Mouse (Mus musculus) gastrocnemius, adult 18-20 months (tissue): ENCODE data around the gene Soat2. TPM values are rescaled to one million over a fixed set of nuclear protein-coding genes. Genes with fewer than 3 reads are reported as not detected.

Experiments used
- DNase-seq: peaks from one replicate; pipeline ENCODE4 v3.0.0; 2021; ENCODE audit warnings: low spot score
- long read RNA-seq, 2 experiments: library from polyadenylated mRNA; stranded (forward); transcript quantifications; one replicate each; pipeline ENCODE4 v2.0.0; 2021
- total RNA-seq, 2 experiments: library from RNA; stranded (reverse); gene quantifications; 2 replicates each; pipeline ENCODE4 v1.2.3; 2021

The Soat2 gene
- total RNA-seq: under 1 TPM in 1 of 2 experiments, not detected in 1; 0.09 TPM
- long read RNA-seq, experiment 1: 0 reads
- long read RNA-seq, experiment 2: 0 reads

DNA sequence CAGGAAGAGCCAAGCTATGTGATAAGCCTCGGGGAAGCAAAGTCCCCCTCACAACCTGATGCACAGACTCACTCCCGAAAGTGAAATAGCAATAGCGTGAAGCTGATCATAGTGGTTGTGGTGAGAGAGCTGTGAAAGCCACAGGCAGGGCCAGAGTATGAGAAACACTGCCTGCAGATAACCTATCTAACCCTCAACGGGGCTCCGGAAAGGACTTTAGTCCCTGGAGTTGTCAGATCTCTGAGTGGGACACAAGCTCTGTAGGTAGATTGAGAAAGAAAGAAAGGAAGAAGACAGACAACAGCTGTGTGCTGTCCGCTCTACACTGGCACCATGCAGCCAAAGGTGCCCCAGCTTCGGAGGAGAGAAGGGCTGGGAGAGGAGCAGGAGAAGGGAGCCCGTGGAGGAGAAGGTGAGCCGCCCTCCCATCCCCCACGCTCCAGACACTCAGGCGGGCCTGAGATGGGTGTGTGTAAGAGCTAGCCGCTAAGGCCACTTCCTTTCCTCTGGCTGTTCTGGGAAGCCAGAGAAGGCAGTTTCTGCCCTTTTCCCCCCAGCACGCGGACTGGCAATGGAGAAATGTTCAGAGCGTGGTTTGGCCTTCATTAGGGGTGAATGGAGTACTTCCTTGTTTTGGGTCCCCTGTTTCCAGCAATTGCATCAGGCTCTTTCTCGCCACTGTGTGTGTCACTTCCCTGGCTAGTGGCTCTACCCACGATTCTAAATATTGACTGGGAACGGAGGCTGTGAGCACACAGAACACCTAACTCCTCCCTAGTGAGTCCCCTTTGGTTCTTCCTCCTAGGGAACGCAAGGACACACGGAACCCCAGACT is at the start of gene Soat2:
Gene Soat2 (plus strand): TSS at position 226 of the 835 bp plus-strand sequence.
- no peak for DNase-seq

- DNase-seq: peak; percentile 53
These were observed 49.2 kb upstream of the Soat2 start for GRCm38 (mm10) chr15:102100996-102101671.

- peak; percentile 66 for DNase-seq
These were observed 48.4 kb upstream of the Soat2 start for GRCm38 (mm10) chr15:102101672-102102541.

- peak; percentile 78 for DNase-seq
These were observed 47.7 kb upstream of the Soat2 start for GRCm38 (mm10) chr15:102102548-102103121.

DNA sequence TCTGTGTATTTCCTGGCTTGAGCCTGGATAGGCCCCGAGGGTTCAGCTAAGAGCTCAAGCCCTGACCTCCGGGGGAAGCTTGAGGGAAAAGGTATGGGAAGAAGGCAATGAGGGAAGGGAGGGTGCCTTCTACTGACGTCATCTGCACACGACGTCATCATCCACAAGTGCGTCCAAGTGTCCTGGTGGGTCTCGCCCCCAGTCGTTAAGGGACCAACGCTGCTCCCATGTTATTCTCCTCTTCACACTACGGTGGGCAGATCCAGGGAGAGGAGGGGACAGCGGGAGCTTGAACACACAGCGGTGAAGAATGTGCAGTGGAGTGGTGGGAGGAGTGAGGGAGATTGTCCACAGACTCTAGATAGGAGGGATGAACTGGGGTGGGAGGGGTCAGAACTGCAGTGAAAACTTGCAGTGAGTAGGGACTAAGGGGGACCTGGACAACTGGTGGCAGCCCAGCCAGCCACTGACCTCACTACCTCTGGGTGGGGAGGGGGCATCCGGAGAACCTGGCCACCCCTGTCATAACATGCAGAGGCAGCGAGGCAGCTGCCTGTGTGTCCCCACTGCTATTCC is 46.9 kb upstream of the Soat2 start:
- DNase-seq: peak; percentile 73

DNA sequence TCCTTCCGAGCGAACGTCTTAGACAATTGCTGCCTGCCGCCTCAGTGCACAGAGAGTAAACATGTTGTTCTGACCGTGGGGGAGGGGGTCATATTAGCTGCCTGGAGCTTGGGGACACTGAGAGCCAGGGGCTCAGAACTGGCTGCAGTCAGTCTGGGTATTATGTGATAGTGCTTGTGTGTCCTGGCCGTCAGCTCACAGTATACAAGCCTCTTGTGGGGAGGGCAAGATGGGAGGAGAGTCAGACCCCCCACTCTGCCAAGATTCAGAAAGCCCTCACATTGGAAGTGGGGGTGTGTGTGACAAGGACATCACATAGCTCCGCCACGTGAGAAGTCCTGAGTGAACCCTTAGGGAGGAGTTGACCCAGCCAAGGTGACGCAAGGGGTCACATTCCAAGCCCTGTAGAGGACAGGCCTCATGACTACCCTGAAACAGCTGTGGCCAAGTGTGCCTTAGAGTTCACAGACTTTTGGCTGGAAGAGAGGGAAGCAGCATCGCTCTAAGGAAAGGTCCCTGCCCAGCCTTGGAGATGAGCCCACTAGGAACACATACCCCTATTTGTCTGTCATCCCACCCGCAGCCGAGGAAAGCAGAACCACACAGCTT is 46.3 kb upstream of the Soat2 start:
- peak; percentile 95 for DNase-seq

GRCm38 (mm10) chr15:102105360-102105759 is 45.0 kb upstream of the Soat2 start:
- DNase-seq: peak; percentile 88

DNA sequence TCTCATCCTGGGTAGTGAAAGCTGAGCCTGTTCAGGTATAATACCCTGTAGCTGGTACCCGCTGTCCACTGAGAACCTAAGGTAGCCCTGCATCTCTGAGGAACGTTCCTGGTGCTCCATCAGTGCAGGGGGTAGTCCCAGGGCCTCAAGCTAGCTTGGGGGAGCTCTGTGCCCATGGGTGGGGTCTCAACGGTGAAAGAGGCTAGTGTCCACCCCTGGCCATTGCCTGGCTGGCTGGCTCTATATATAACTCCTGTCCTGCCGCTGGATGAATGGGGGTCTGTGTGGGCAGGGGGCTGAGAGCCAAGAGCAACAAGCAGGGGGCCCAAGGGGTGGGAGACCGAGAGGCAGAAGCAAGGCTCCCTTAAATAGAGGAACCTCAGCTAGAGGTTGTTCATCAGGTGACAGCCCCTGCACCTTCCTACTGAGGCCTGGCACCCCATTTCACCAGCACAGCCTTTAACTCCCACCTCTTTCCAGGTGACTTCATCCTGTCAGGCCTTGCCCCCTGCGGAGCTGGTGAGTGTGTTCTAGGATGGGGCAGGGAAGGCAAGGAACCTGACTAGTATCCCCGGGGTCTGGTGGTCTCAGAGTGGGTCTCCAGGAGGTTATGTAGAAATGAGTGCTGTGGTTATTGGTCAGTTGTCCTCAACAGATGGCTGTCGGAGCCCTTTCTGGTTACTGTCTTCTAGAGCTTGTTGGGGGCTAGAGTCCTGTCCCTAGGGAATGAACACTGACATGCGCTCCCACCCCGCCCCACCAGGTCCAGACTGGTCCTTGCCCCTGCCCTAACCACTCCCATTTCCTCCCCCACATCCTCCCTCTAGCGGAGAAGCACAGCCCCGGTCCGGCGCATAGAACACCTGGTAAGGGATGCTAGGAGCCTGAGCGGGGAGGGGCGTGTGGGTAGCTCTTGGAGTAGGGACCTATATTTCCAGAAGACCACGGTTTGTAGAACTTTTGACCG is 44.3 kb upstream of the Soat2 start:
- DNase-seq: peak; percentile 39

DNA sequence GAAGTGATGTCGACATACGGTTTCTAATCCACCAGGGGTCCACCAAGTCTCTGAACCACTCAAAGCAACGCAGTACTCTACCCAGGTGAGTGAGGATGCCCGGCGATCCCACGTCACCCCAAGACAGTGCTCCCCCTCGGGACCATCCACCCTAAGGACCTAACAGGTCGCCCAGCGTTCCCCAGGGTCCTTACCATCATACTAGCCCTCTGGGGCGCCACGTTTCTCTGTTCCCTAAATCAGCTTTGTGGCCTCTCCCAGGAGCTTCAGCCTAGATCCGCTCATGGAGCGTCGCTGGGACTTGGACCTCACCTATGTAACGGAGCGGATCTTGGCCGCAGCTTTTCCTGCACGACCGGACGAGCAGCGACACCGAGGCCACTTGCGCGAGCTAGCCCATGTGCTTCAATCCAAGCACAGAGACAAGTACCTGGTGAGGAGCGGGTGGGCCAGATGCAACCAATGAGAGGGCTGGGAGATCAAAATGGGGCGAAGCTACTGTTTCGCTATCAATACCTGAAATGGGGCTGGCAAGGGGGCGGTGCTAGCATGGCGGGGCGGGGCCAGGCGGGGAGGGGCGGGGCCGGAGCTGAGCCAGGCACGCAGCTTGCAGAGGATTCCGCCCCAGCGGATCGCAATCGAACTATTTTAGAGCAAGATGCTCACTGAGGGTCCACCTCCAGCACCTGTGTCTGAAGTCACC is 43.4 kb upstream of the Soat2 start:
- DNase-seq: no peak

GRCm38 (mm10) chr15:102107689-102108573 is 42.4 kb upstream of the Soat2 start:
- DNase-seq: peak; percentile 70

DNA sequence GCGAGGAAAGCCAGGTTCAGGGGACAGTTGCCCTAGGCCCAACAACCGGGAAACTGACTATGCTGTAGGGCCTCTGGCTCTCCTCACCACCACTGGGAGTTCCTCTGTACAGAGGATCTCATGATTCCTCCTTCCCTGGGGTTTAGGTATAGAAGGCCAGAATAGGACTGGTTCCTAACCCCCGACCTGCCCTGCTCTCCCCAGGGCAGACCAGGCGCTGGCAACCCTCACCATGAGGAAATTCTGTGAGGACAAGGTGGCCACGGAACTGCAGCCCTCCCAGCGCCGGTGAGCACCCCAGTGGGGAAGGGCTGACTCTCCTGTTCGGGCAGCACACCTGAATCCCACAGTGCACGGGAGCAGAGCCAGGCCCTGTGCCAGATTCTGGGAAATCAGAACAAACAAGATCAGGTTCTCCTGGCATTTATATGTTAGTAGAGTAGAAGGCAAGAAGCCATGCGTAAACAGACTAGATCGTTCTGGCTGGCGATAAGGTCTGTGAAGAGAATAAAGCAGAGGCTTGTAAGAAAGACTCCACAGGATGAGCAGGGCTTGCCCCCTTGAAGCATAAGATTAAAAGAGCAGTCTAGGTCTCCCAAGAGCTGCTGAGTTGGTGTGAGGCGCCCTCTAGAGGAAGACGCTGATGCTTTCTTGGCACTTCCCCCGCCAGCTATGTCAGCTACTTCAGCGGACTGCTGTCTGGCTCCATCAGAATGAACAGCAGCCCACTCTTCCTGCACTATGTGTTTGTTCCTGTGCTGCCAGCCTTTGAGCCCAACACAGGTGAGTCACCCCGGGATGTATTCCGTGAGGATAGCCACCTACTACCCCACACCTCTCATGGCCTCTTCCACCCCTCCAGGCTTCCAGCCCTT is 41.4 kb upstream of the Soat2 start:
- peak; percentile 87 for DNase-seq

DNA sequence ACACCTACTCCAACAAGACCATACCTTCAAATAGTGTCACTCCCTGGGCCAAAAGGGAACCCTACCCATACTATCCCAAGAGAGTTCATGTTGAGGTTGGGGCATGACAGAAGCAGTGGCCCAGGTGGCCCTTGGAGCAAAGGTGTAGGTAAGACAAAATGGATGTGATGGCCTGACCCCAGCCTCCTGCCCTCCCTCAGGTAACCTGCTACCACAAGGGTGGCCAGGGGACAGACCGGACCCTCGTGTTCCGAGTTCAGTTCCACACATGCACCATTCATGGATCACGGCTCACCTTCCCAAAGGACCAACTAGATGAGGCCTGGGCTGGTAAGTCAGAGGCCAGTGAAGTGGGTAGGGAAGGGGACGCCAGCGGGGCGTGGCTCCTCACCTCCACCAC is 40.1 kb upstream of the Soat2 start:
- no peak for DNase-seq

DNA sequence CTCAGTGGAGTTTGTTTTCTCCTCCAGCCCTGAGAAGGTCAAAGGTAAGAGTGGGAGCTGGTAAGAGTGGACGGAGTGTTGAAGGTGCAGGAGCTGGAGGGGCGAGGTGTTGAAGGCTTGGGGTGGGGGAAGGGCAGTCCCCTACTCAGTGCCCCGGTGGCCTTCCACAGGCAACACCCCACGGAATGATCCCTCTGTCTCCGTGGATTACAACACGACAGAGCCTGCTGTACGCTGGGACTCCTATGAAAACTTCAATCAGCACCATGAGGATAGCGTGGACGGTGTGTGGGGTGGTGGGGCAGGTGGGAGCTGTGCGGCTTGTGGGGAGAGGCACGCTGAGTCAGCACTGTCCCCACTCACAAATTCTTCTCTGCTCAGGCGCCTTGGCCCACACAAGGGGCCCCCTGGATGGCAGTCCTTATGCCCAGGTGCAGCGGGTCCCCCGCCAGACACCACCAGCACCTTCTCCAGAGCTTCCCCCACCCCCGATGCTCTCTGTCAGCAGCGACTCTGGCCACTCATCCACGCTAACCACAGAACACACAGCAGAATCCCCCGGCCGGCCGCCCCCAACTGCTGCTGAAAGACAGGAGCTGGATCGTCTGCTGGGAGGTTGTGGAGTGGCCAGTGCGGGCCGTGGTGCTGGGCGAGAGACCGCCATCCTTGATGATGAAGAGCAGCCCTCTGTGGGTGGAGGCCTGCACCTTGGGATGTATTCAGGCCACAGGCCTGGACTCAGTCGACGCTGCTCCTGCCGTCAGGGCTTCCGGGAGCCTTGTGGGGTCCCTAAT is 39.4 kb upstream of the Soat2 start:
- DNase-seq: no peak

DNA sequence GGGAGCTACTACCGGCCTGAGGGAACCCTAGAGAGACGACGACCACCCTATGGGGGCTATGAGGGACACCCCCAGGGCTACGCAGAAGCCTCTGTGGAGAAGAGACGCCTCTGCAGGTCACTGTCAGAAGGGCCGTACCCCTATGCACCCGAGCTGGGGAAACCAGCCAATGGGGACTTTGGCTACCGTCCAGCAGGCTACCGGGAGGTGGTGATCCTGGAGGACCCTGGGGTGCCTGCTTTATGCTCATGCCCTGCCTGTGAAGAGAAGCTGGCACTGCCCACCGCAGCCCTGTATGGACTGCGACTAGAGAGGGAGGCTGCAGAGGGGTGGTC is 38.9 kb upstream of the Soat2 start:
- DNase-seq: no peak

DNA sequence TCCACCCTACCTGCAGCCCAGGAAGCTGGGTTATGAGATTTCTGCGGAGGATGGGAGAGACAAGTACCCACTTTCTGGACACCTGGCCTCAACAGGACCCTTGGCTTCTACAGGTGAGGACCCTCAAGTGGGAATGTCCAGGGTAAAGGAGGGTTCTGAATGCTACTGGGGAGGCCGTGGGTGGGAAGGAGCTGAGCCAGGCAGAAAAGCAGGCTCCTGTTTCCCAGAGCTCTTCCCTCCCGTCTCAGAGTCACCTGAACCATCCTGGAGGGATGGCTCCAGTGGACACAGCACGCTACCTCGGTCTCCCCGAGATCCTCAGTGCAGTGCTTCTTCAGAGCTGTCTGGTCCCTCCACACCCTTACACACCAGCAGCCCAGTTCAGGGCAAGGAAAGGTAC is 38.1 kb upstream of the Soat2 start:
- no peak for DNase-seq

GRCm38 (mm10) chr15:102112827-102113226 is 37.5 kb upstream of the Soat2 start:
- no peak for DNase-seq
